Mouse (Mus musculus): ENCODE results near the gene Dlgap1. TPM values are rescaled to one million over a fixed set of nuclear protein-coding genes. Genes with fewer than 3 reads are reported as not detected.

Dlgap1 gene
- polyA plus RNA-seq, 1 experiment from 2014 or later: 3.5 TPM

GRCm38 (mm10) chr17:70848511-70849398 is 879.9 kb downstream of the Dlgap1 start:
- H3K36me3 ChIP-seq: peaks cover 26% of the 10 kb centered on the region
- peak overlapping the region; percentile 99 for H3K27ac ChIP-seq
- peak overlapping the region; percentile 73 for H3K4me3 ChIP-seq (replicated peaks)
- H3K27me3 ChIP-seq: no peaks in the 10 kb centered on the region
- WGBS: under 1% methylated on average over 23 of the region's 23 CpGs
- no peaks in the 10 kb centered on the region for H3K9me3 ChIP-seq
- H3K9ac ChIP-seq (replicated peaks): peak overlapping the region; percentile 89
- ATAC-seq (ENCODE audit: insufficient number of reproducible peaks, insufficient read depth, low FRiP score, low TSS enrichment, low read depth): peak; percentile 14
- H3K4me1 ChIP-seq (replicated peaks): peaks cover 26% of the 10 kb centered on the region
- H3K4me2 ChIP-seq: peak overlapping the region; percentile 97

GRCm38 (mm10) chr17:70849399-70850232 is 880.7 kb downstream of the Dlgap1 start:
- Histone ChIP-seq H3K27me3 (no peaks in the 10 kb centered on the region), H3K9me3 (no peaks in the 10 kb centered on the region), H3K4me3 (replicated peaks) (peak overlapping the region; percentile 73), H3K36me3 (peaks cover 17% of the 10 kb centered on the region), H3K9ac (replicated peaks) (peak overlapping the region; percentile 89), H3K4me1 (replicated peaks) (peaks cover 32% of the 10 kb centered on the region), H3K27ac (peak overlapping the region; percentile 99), H3K4me2 (peak overlapping the region; percentile 97)
- no peak for ATAC-seq (ENCODE audit: insufficient number of reproducible peaks, insufficient read depth, low FRiP score, low TSS enrichment, low read depth)
- WGBS: under 1% methylated on average over 33 of the region's 33 CpGs

GRCm38 (mm10) chr17:70850233-70850995 is 881.5 kb downstream of the Dlgap1 start:
- H3K27ac ChIP-seq: peak overlapping the region; percentile 99
- peaks cover 26% of the 10 kb centered on the region for H3K4me1 ChIP-seq (replicated peaks)
- no peaks in the 10 kb centered on the region for H3K9me3 ChIP-seq
- no peaks in the 10 kb centered on the region for H3K27me3 ChIP-seq
- H3K36me3 ChIP-seq: peaks cover 9% of the 10 kb centered on the region
- peak; percentile 5; the same call in 1 of the 2 replicates for ATAC-seq (ENCODE audit: insufficient number of reproducible peaks, insufficient read depth, low FRiP score, low TSS enrichment, low read depth)
- under 1% methylated on average over 40 of the region's 40 CpGs for WGBS
- H3K4me2 ChIP-seq: peak overlapping the region; percentile 97
- peak overlapping the region; percentile 89 for H3K9ac ChIP-seq (replicated peaks)
- peak overlapping the region; percentile 73 for H3K4me3 ChIP-seq (replicated peaks)

- Histone ChIP-seq H3K4me2 (peak overlapping the region; percentile 97), H3K36me3 (0 out of 2 replicates have a peak, but pooled peaks cover under 1% of the 10 kb centered on the region), H3K9ac (replicated peaks) (peak overlapping the region; percentile 89), H3K4me1 (replicated peaks) (peaks cover 18% of the 10 kb centered on the region), H3K27me3 (no peaks in the 10 kb centered on the region), H3K4me3 (replicated peaks) (peak overlapping the region; percentile 73), H3K27ac (peak overlapping the region; percentile 99), H3K9me3 (no peaks in the 10 kb centered on the region)
- under 1% methylated on average over 54 of the region's 54 CpGs for WGBS
- peak; percentile 66; the same call in 1 of the 2 replicates for ATAC-seq (ENCODE audit: insufficient number of reproducible peaks, insufficient read depth, low FRiP score, low TSS enrichment, low read depth)
These were observed 882.4 kb downstream of the Dlgap1 start for GRCm38 (mm10) chr17:70850996-70851991.

- Histone ChIP-seq H3K36me3 (no peaks in the 10 kb centered on the region), H3K4me1 (replicated peaks) (peaks cover 9% of the 10 kb centered on the region), H3K27ac (peak overlapping the region; percentile 99), H3K27me3 (no peaks in the 10 kb centered on the region), H3K4me2 (peak overlapping the region; percentile 97), H3K9me3 (no peaks in the 10 kb centered on the region), H3K4me3 (replicated peaks) (peak overlapping the region; percentile 73), H3K9ac (replicated peaks) (peak overlapping the region; percentile 89)
- under 1% methylated on average over 29 of the region's 29 CpGs for WGBS
- ATAC-seq (ENCODE audit: insufficient number of reproducible peaks, insufficient read depth, low FRiP score, low TSS enrichment, low read depth): no peak
These were observed 883.3 kb downstream of the Dlgap1 start for GRCm38 (mm10) chr17:70852011-70852685.

- under 1% methylated on average over 51 of the region's 51 CpGs for WGBS
- Histone ChIP-seq H3K36me3 (no peaks in the 10 kb centered on the region), H3K27ac (peak overlapping the region; percentile 99), H3K9ac (replicated peaks) (peak overlapping the region; percentile 89), H3K27me3 (no peaks in the 10 kb centered on the region), H3K4me3 (replicated peaks) (peak overlapping the region; percentile 73), H3K9me3 (no peaks in the 10 kb centered on the region), H3K4me2 (peak overlapping the region; percentile 97), H3K4me1 (replicated peaks) (peaks cover 8% of the 10 kb centered on the region)
- peak; percentile 44 for ATAC-seq (ENCODE audit: insufficient number of reproducible peaks, insufficient read depth, low FRiP score, low TSS enrichment, low read depth)
These were observed 884.0 kb downstream of the Dlgap1 start for GRCm38 (mm10) chr17:70852686-70853386.

- H3K9ac ChIP-seq (replicated peaks): peak within 1 kb of the TSS; percentile 89
- H3K27ac ChIP-seq: peak within 1 kb of the TSS; percentile 99
- WGBS: under 1% methylated on average over 29 of the region's 29 CpGs
- H3K9me3 ChIP-seq: no peaks in the 10 kb centered on the region
- H3K4me1 ChIP-seq (replicated peaks): peaks cover 8% of the 10 kb centered on the region
- peak within 1 kb of the TSS; percentile 73 for H3K4me3 ChIP-seq (replicated peaks)
- no peak for ATAC-seq (ENCODE audit: insufficient number of reproducible peaks, insufficient read depth, low FRiP score, low TSS enrichment, low read depth)
- no peaks in the 10 kb centered on the region for H3K36me3 ChIP-seq
- no peaks in the 10 kb centered on the region for H3K27me3 ChIP-seq
- peak within 1 kb of the TSS; percentile 97 for H3K4me2 ChIP-seq
These were observed 884.6 kb downstream of the Dlgap1 start, which contains the start of gene Tgif1 for GRCm38 (mm10) chr17:70853436-70853905. TSS of gene Tgif1 (minus strand) at chr17:70853546.

- H3K36me3 ChIP-seq: no peaks in the 10 kb centered on the region
- no peaks in the 10 kb centered on the region for H3K9me3 ChIP-seq
- H3K27me3 ChIP-seq: no peaks in the 10 kb centered on the region
- H3K9ac ChIP-seq (replicated peaks): peak overlapping the region; percentile 89; the same call in 1 of the 2 replicates
- ATAC-seq (ENCODE audit: insufficient number of reproducible peaks, insufficient read depth, low FRiP score, low TSS enrichment, low read depth): no peak
- peak overlapping the region; percentile 97 for H3K4me2 ChIP-seq
- H3K4me3 ChIP-seq (replicated peaks): peak overlapping the region; percentile 73
- H3K27ac ChIP-seq: peak overlapping the region; percentile 99
- WGBS: 19% methylated on average over 6 of the region's 6 CpGs
- H3K4me1 ChIP-seq (replicated peaks): peaks cover 8% of the 10 kb centered on the region
These were observed 885.1 kb downstream of the Dlgap1 start for GRCm38 (mm10) chr17:70854021-70854420.

- peaks cover 8% of the 10 kb centered on the region for H3K4me1 ChIP-seq (replicated peaks)
- H3K9me3 ChIP-seq: no peaks in the 10 kb centered on the region
- no peak overlapping the region for H3K9ac ChIP-seq (replicated peaks)
- H3K36me3 ChIP-seq: no peaks in the 10 kb centered on the region
- H3K4me3 ChIP-seq (replicated peaks): no peak overlapping the region
- H3K27me3 ChIP-seq: no peaks in the 10 kb centered on the region
- ATAC-seq (ENCODE audit: insufficient number of reproducible peaks, insufficient read depth, low FRiP score, low TSS enrichment, low read depth): no peak
- WGBS: 76% methylated on average over 12 of the region's 12 CpGs
- no peak overlapping the region for H3K27ac ChIP-seq
- H3K4me2 ChIP-seq: no peak overlapping the region
These were observed 888.1 kb downstream of the Dlgap1 start for GRCm38 (mm10) chr17:70856871-70857415.

All from limb, embryonic 12.5 days (tissue).